In genomic region chr6:59409001-59409700, GRCm38 (mm10) we compare ENCODE assay signal across 17 mouse cellular contexts. TPM values are rescaled to one million over a fixed set of nuclear protein-coding genes. Genes with fewer than 3 reads are reported as not detected.
DNase-seq lines count a peak whose midpoint lies in the region; ATAC-seq and TF ChIP-seq lines count a peak whose summit lies in the region.
"Had no signal": no experiment of that assay in that cellular context is flagged by ENCODE, and none has a peak within 500 bp of the region (broad histone marks: within the 10 kb centered on the region; RNA-seq: fewer than 3 reads in every experiment).

No protein-coding gene starts in this region.

- no peaks in the 10 kb centered on the region for H3K9me3 ChIP-seq in heart, embryonic 15.5 days (replicated peaks)
- H3K9me3 ChIP-seq in midbrain, embryonic 16.5 days (replicated peaks; ENCODE audit: control insufficient read depth, low read length, poor library complexity, severe bottlenecking), result no peaks in the 10 kb centered on the region
- H3K9me3 ChIP-seq in midbrain, embryonic 11.5 days (ENCODE audit: control insufficient read depth, low read length), result no peaks in the 10 kb centered on the region
- no peaks in the 10 kb centered on the region for H3K9me3 ChIP-seq in midbrain, postnatal 0 days (ENCODE audit: low read length)
- H3K9me3 ChIP-seq: limb, embryonic 13.5 days had no signal

- H3K27me3 ChIP-seq in heart, embryonic 15.5 days, result no peaks in the 10 kb centered on the region
- no peaks in the 10 kb centered on the region for H3K27me3 ChIP-seq in midbrain, embryonic 16.5 days (ENCODE audit: control insufficient read depth, insufficient read depth, low read depth, low read length)
- H3K27me3 ChIP-seq in midbrain, embryonic 11.5 days (ENCODE audit: control insufficient read depth, insufficient read depth, low read length), result no peaks in the 10 kb centered on the region
- H3K27me3 ChIP-seq in midbrain, postnatal 0 days (ENCODE audit: insufficient read depth, low read length), result no peaks in the 10 kb centered on the region
- H3K27me3 ChIP-seq: limb, embryonic 13.5 days had no signal

- TF ChIP-seq CTCF in midbrain, postnatal 0 days (IDR thresholded peaks at IDR 0.05), result no peak

- peaks cover 26% of the 10 kb centered on the region for H3K4me1 ChIP-seq in heart, embryonic 15.5 days (replicated peaks)
- H3K4me1 ChIP-seq in midbrain, embryonic 16.5 days (ENCODE audit: control insufficient read depth, insufficient read depth, low read length), result no peaks in the 10 kb centered on the region
- peaks cover 4% of the 10 kb centered on the region; the same call in 1 of the 2 replicates for H3K4me1 ChIP-seq in midbrain, embryonic 11.5 days (ENCODE audit: control insufficient read depth, insufficient read depth, low read length)
- 0 out of 2 replicates have a peak, but pooled peaks cover 3% of the 10 kb centered on the region for H3K4me1 ChIP-seq in midbrain, postnatal 0 days (ENCODE audit: insufficient read depth, low read length)

- H3K9ac ChIP-seq in heart, embryonic 15.5 days, result no peak overlapping the region
- no peak overlapping the region for H3K9ac ChIP-seq in midbrain, embryonic 16.5 days (ENCODE audit: low read depth, low read length)
- H3K9ac ChIP-seq in midbrain, embryonic 11.5 days (ENCODE audit: low read length), result no peak overlapping the region
- no peak overlapping the region for H3K9ac ChIP-seq in midbrain, postnatal 0 days (replicated peaks; ENCODE audit: low read length, poor library complexity, severe bottlenecking)
- H3K9ac ChIP-seq: limb, embryonic 13.5 days; liver, postnatal 0 days had no signal

- DNase-seq in cerebellum, postnatal 10 days, result peak; percentile 45 to 53
- DNase-seq in cerebellum, adult 18-20 months, result no peak
- no peak for DNase-seq in heart, adult 8-10 months (ENCODE audit: low spot score)
- DNase-seq in midbrain, embryonic 11.5 days (ENCODE audit: low spot score, missing footprints), result no peak
- DNase-seq in midbrain, postnatal 0 days (ENCODE audit: low spot score), result peak; percentile 32
- no peak for DNase-seq in adrenal gland, postnatal 25 days
- DNase-seq: cerebellum, adult 9-10 months; gastrocnemius, postnatal 36 days; heart, postnatal 36 days; kidney, adult 18-20 months; kidney, postnatal 25 days; layer of hippocampus, postnatal 36 days; liver, postnatal 0 days; right cerebral cortex, postnatal 14 days had no signal

- H3K4me2 ChIP-seq in heart, embryonic 15.5 days, result no peak overlapping the region
- no peak overlapping the region for H3K4me2 ChIP-seq in midbrain, embryonic 16.5 days (ENCODE audit: low read length)
- no peak overlapping the region for H3K4me2 ChIP-seq in midbrain, embryonic 11.5 days
- no peak overlapping the region for H3K4me2 ChIP-seq in midbrain, postnatal 0 days (ENCODE audit: low read depth, low read length, poor library complexity, severe bottlenecking)
- H3K4me2 ChIP-seq: limb, embryonic 13.5 days had no signal

- 0 out of 2 replicates have a peak overlapping the region, but pooled peaks have one; percentile 22 for H3K27ac ChIP-seq in heart, embryonic 15.5 days
- H3K27ac ChIP-seq in midbrain, embryonic 16.5 days (ENCODE audit: low read length), result no peak overlapping the region
- H3K27ac ChIP-seq in midbrain, embryonic 11.5 days (ENCODE audit: low read depth, low read length), result no peak overlapping the region
- H3K27ac ChIP-seq in midbrain, postnatal 0 days (ENCODE audit: low read depth, low read length), result no peak overlapping the region
- H3K27ac ChIP-seq: limb, embryonic 13.5 days had no signal

- WGBS in heart, embryonic 15.5 days, result 31% methylated on average over 3 of the region's 3 CpGs
- 56% methylated on average over 3 of the region's 3 CpGs for WGBS in midbrain, embryonic 16.5 days
- 76% methylated on average over 3 of the region's 3 CpGs for WGBS in midbrain, embryonic 11.5 days
- 55% methylated on average over 3 of the region's 3 CpGs for WGBS in midbrain, postnatal 0 days

- H3K4me3 ChIP-seq in heart, embryonic 15.5 days, result no peak overlapping the region
- no peak overlapping the region for H3K4me3 ChIP-seq in midbrain, embryonic 16.5 days (ENCODE audit: low read depth, low read length)
- no peak overlapping the region for H3K4me3 ChIP-seq in midbrain, embryonic 11.5 days (ENCODE audit: low read depth, low read length)
- H3K4me3 ChIP-seq in midbrain, postnatal 0 days (ENCODE audit: low read depth, low read length), result no peak overlapping the region
- H3K4me3 ChIP-seq: limb, embryonic 13.5 days had no signal

- ATAC-seq in heart, embryonic 15.5 days (replicated peaks; ENCODE audit: insufficient number of reproducible peaks, insufficient read depth, low FRiP score, low read depth), result peak; percentile 53
- peak; percentile 86 for ATAC-seq in midbrain, embryonic 16.5 days
- no peak for ATAC-seq in midbrain, embryonic 11.5 days (ENCODE audit: low FRiP score)
- ATAC-seq in midbrain, postnatal 0 days (ENCODE audit: low FRiP score), result no peak
- ATAC-seq: liver, postnatal 0 days had no signal

- H3K36me3 ChIP-seq in heart, embryonic 15.5 days, result no peaks in the 10 kb centered on the region
- H3K36me3 ChIP-seq in midbrain, embryonic 16.5 days (ENCODE audit: control insufficient read depth, insufficient read depth, low read length), result no peaks in the 10 kb centered on the region
- H3K36me3 ChIP-seq in midbrain, embryonic 11.5 days (ENCODE audit: control insufficient read depth, insufficient read depth, low read length), result no peaks in the 10 kb centered on the region
- H3K36me3 ChIP-seq in midbrain, postnatal 0 days (ENCODE audit: insufficient read depth, low read length), result no peaks in the 10 kb centered on the region
- H3K36me3 ChIP-seq: limb, embryonic 13.5 days had no signal

RNA-seq across cellular contexts. Expression of gene Gprin3, which starts 16.9 kb away (rescaled TPM):
- polyA plus RNA-seq in heart, embryonic 15.5 days (2015; fragmentation: Nextera tagmentation; extraction: Ambion mirVana), result 3.1 and 4.3 TPM in 2 replicates
- under 1 TPM; 0.33 to 0.50 (median 0.42) TPM for total RNA-seq in heart, adult 8-10 months (2022)
- 11.2 and 12.9 TPM in 2 replicates for polyA plus RNA-seq in midbrain, embryonic 16.5 days (2015; fragmentation: Nextera tagmentation; extraction: Ambion mirVana)
- polyA plus RNA-seq in midbrain, embryonic 11.5 days (2014; fragmentation: Nextera tagmentation; extraction: Ambion mirVana), result 0.18 and 0.26 TPM in 2 replicates
- total RNA-seq in midbrain, postnatal 0 days (2014; rRNA removed), result 34.3 and 38.8 TPM in 2 replicates
- 14.3 and 14.6 TPM in 2 replicates for polyA plus RNA-seq in midbrain, postnatal 0 days (2015; fragmentation: Nextera tagmentation; extraction: Ambion mirVana)
- total RNA-seq in adrenal gland, postnatal 25 days (2021), result 1.9 and 2.0 TPM in 2 replicates

Comparison
In these comparisons a context has a peak if more than half of its experiments do, and no peak if none do; other contexts are left out.
1. DNase-seq: peak in cerebellum, postnatal 10 days (2 of 2) and midbrain, postnatal 0 days (single experiment); none in cerebellum, adult 18-20 months (0 of 2), heart, adult 8-10 months (single experiment), midbrain, embryonic 11.5 days (single experiment) and adrenal gland, postnatal 25 days (single experiment).
2. ATAC-seq: peak in heart, embryonic 15.5 days (single experiment) and midbrain, embryonic 16.5 days (single experiment); none in midbrain, embryonic 11.5 days (single experiment) and midbrain, postnatal 0 days (single experiment).